Mouse (Mus musculus) kidney, embryonic 16.5 days (tissue): ENCODE measurements around the gene Gcnt4. TPM values are rescaled to one million over a fixed set of nuclear protein-coding genes. Genes with fewer than 3 reads are reported as not detected.
"Not testable (repeated sequence)": the region's sequence is repeated elsewhere in the genome, so short reads cannot be mapped to it uniquely, and the experiment has no call there.

Experiments
- ATAC-seq: fragments of 200-750 bp; cut with Nextera tagmentation; 2 replicates; pipeline ENCODE4 v1.8.0; 2017; ENCODE audit warnings: moderate TSS enrichment; ENCODE audit not compliant: low FRiP score, low TSS enrichment
- H3K27ac ChIP-seq: fragments of 300-500 bp; sonication (generic); 2 replicates; pipeline ENCODE4 v1.5.1; 2014; ENCODE audit warnings: low read length
- H3K27me3 ChIP-seq: fragments of 300-500 bp; sonication (generic); 2 replicates; pipeline ENCODE4 v1.6.1; 2014; ENCODE audit warnings: low read length, control low read depth, mixed read lengths; ENCODE audit not compliant: insufficient read depth
- H3K36me3 ChIP-seq: fragments of 300-500 bp; sonication (generic); 2 replicates; pipeline ENCODE4 v1.6.1; 2014; ENCODE audit warnings: low read length, control low read depth, mixed read lengths; ENCODE audit not compliant: insufficient read depth
- H3K4me1 ChIP-seq: fragments of 300-500 bp; sonication (generic); 2 replicates; pipeline ENCODE4 v1.6.1; 2014; ENCODE audit warnings: low read length, control low read depth, mixed read lengths; ENCODE audit not compliant: insufficient read depth
- H3K4me2 ChIP-seq: fragments of 300-500 bp; sonication (generic); replicated peaks from 2 replicates; pipeline ENCODE4 v1.6.1; 2014; ENCODE audit warnings: low read depth, low read length
- H3K4me3 ChIP-seq: fragments of 300-500 bp; sonication (generic); 2 replicates; pipeline ENCODE4 v1.5.1; 2014; ENCODE audit warnings: mild to moderate bottlenecking, low read length
- H3K9ac ChIP-seq: fragments of 300-500 bp; sonication (generic); replicated peaks from 2 replicates; pipeline ENCODE4 v1.6.1; 2014; ENCODE audit warnings: low read length
- H3K9me3 ChIP-seq: fragments of 300-500 bp; sonication (generic); 2 replicates; pipeline ENCODE4 v1.6.1; 2016; ENCODE audit warnings: low read length, control low read depth
- WGBS: fragments of 180-500 bp; shearing (Covaris S2); extraction: QIAGEN DNeasy Blood & Tissue Kit; methylation state at CpG from one replicate; pipeline ENCODE4 v1.1.7; 2014; 5-methylcytosine and 5-hydroxymethylcytosine counted together
- polyA plus RNA-seq: library from polyadenylated mRNA; unstranded; fragments of >200 nt; fragmentation: Nextera tagmentation; extraction: Ambion mirVana; gene quantifications from 2 replicates; pipeline ENCODE4 v1.2.1, GENCODE M21; 2015

Gene Gcnt4
- 1.7 and 1.8 TPM in 2 replicates for polyA plus RNA-seq

DNA sequence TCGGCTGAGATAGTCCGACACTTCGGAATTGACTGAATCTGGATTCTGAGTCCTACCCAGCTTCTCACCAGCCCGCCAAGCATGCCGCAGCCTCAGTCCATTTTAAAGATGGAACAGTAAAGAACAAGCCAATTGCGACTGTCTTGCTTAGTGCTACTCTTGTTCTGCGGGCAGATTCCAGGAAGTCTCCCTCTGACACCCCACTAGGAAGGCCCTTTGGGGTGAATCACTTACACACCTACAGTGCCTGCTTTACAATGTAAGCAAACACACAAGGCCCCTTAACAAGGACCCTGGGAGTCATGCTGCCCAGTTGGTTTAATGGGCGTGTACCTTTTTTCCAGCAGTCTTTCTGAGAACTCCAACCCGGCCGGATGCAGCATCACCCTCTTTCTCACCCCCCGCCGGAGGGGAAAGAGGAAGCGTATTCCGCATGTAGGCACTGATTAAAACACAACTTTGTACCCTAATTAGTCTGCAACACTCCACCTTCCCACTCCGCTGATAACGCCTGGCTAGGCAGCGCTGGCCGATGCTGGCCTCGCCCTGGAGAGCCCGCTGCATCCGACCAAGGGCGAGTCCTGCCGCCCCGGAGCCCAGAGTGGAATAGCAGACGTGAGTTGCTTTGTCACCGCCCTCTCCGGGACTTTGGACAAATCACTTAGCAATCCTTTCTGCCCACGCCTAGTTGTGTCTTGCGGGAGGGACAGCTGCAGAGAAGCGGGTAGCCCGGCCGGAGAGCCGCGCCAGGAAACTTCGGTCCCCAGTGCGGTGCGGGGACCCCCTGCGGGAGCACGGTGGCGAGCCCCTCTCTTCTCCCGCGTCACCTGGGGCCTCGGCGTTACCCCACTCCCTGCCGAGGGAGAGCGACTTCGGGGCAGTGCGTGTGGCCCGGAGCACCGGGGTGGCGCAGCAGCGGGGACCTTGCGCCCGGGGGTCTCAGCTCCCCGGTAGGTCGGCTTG is at the start of gene Gcnt4:
TSS of gene Gcnt4 (plus strand) at position 691 of the 963 bp plus-strand sequence.
- Histone ChIP-seq H3K4me3 (peak within 1 kb of the TSS; percentile 83), H3K4me2 (peak within 1 kb of the TSS; percentile 99), H3K27ac (no peak within 1 kb of the TSS), H3K4me1 (peaks cover 23% of the 10 kb centered on the region), H3K36me3 (no peaks in the 10 kb centered on the region), H3K9me3 (no peaks in the 10 kb centered on the region), H3K9ac (peak within 1 kb of the TSS; percentile 79), H3K27me3 (peaks cover 20% of the 10 kb centered on the region)
- ATAC-seq = peak; percentile 90
- WGBS = 10% methylated on average over 56 of the region's 56 CpGs

DNA sequence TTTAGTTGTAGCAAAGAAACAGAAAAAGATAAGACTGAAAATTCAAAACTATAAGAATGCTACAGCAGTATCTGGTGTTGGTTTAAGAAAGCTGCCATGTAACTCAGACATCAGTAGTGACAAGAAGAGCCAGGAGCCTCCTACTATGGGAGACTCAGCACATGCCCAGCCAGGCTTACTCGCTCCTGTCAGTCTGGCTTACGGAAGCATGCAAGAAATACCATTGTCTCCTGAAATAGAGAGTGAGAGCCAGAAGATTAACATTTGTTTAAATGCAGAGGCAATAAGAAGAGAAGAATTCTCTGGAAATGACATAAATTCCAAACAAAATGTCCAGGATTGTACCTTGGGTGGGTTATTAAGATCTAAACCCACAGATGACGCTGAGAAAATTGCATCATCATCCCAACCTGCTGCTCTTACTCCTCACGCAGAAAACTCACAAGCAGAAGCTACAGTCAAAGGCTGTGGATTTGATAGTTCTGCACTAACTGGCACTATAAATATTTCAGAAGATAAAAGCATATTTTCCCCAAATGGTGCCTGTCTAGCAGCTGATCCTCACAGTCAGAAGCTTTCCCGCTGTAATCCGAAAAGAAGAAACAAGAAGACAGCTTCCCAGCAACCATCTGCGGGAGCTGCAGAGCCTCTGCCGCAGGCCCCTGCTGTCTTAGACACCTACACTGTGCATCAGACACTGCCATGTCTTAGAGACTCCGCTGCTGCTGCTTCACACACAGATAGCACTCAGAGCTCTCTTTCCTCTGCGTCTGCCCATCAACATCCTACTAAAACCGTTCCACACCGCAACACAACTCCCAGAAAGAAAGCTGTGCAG is 46.0 kb upstream of the Gcnt4 start:
- Histone ChIP-seq H3K27ac (no peak overlapping the region), H3K4me3 (no peak overlapping the region), H3K4me2 (no peak overlapping the region), H3K9me3 (no peaks in the 10 kb centered on the region), H3K9ac (no peak overlapping the region), H3K4me1 (no peaks in the 10 kb centered on the region), H3K27me3 (no peaks in the 10 kb centered on the region), H3K36me3 (no peaks in the 10 kb centered on the region)
- no peak for ATAC-seq
- 83% methylated on average over 12 of the region's 12 CpGs for WGBS

GRCm38 (mm10) chr13:96884534-96884933 is 40.0 kb upstream of the Gcnt4 start:
- H3K9ac ChIP-seq = no peak overlapping the region
- H3K27ac ChIP-seq = no peak overlapping the region
- no peak for ATAC-seq
- no peaks in the 10 kb centered on the region for H3K4me1 ChIP-seq
- WGBS = 49% methylated on average over 1 of the region's 1 CpGs
- H3K4me2 ChIP-seq = no peak overlapping the region
- no peaks in the 10 kb centered on the region for H3K9me3 ChIP-seq
- no peaks in the 10 kb centered on the region for H3K27me3 ChIP-seq
- no peak overlapping the region for H3K4me3 ChIP-seq
- H3K36me3 ChIP-seq = no peaks in the 10 kb centered on the region

- WGBS = 30% methylated on average over 2 of the region's 2 CpGs
- H3K9ac ChIP-seq = no peak overlapping the region
- no peak overlapping the region for H3K4me2 ChIP-seq
- H3K27ac ChIP-seq = no peak overlapping the region
- ATAC-seq = no peak
- H3K27me3 ChIP-seq = no peaks in the 10 kb centered on the region
- H3K9me3 ChIP-seq = no peaks in the 10 kb centered on the region
- no peaks in the 10 kb centered on the region for H3K4me1 ChIP-seq
- H3K36me3 ChIP-seq = no peaks in the 10 kb centered on the region
- no peak overlapping the region for H3K4me3 ChIP-seq
Observed at GRCm38 (mm10) chr13:96889985-96890384, 34.5 kb upstream of the Gcnt4 start.

DNA sequence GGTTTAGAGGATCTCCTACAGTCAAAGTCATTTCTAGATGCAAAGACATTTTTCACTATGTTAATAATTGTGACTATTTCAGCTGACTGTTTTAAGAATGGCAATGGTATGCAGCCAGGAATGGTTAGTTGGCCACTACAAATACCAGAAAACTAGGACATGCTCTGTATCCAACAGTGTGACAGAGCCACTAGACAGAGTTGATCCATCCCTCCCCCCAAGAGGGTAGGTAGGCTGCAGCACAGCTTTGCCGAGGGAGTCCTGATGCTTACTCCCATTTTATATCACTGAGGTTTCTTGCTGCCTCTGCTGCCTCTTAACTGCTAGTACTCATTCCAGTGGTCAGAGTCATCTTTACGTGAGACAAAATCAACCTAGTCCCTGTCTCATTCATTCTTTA is 29.3 kb upstream of the Gcnt4 start:
- Histone ChIP-seq H3K27ac (no peak overlapping the region), H3K9ac (no peak overlapping the region), H3K27me3 (no peaks in the 10 kb centered on the region), H3K4me2 (no peak overlapping the region), H3K9me3 (no peaks in the 10 kb centered on the region), H3K36me3 (no peaks in the 10 kb centered on the region), H3K4me3 (no peak overlapping the region), H3K4me1 (no peaks in the 10 kb centered on the region)
- WGBS = 75% methylated on average over 2 of the region's 2 CpGs
- ATAC-seq = no peak

GRCm38 (mm10) chr13:96906717-96907116 is 17.8 kb upstream of the Gcnt4 start:
- no peak overlapping the region for H3K9ac ChIP-seq
- H3K36me3 ChIP-seq = no peaks in the 10 kb centered on the region
- no peak overlapping the region for H3K4me2 ChIP-seq
- no peak overlapping the region for H3K27ac ChIP-seq
- no peaks in the 10 kb centered on the region for H3K9me3 ChIP-seq
- H3K27me3 ChIP-seq = no peaks in the 10 kb centered on the region
- WGBS = 60% methylated on average over 3 of the region's 3 CpGs
- no peak for ATAC-seq
- H3K4me1 ChIP-seq = no peaks in the 10 kb centered on the region
- H3K4me3 ChIP-seq = no peak overlapping the region

DNA sequence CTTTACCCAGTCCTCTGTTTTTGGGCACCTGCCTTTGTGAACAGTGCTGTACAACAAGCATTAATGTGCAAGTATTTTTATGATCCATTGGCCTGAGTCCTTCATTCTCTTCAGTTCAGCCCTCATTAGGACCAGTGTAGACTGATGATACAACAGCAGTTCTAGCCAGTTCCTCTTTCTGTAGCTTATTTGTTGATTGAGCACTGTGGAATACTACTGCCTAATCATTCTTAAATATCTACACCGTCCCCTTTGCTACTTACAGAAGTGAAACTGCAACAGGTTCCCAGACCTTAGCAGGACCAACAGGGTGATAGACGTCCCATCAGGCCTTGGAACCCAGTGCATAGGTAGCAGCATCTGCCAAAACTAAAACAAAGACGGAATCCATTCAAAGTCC is 13.3 kb upstream of the Gcnt4 start:
- no peak for ATAC-seq
- Histone ChIP-seq H3K36me3 (no peaks in the 10 kb centered on the region), H3K27ac (no peak overlapping the region), H3K4me2 (no peak overlapping the region), H3K4me3 (no peak overlapping the region), H3K27me3 (no peaks in the 10 kb centered on the region), H3K9me3 (no peaks in the 10 kb centered on the region), H3K4me1 (no peaks in the 10 kb centered on the region), H3K9ac (no peak overlapping the region)
- WGBS = 88% methylated on average over 3 of the region's 3 CpGs

GRCm38 (mm10) chr13:96923134-96923533 is 1.4 kb upstream of the Gcnt4 start:
- Histone ChIP-seq H3K4me1 (peaks cover 14% of the 10 kb centered on the region), H3K27me3 (peaks cover 20% of the 10 kb centered on the region)
- not testable (repeated sequence) for H3K9me3 ChIP-seq, H3K4me2 ChIP-seq, H3K27ac ChIP-seq, ATAC-seq, H3K4me3 ChIP-seq, H3K36me3 ChIP-seq, H3K9ac ChIP-seq
- WGBS = 93% methylated on average over 4 of the region's 4 CpGs

DNA sequence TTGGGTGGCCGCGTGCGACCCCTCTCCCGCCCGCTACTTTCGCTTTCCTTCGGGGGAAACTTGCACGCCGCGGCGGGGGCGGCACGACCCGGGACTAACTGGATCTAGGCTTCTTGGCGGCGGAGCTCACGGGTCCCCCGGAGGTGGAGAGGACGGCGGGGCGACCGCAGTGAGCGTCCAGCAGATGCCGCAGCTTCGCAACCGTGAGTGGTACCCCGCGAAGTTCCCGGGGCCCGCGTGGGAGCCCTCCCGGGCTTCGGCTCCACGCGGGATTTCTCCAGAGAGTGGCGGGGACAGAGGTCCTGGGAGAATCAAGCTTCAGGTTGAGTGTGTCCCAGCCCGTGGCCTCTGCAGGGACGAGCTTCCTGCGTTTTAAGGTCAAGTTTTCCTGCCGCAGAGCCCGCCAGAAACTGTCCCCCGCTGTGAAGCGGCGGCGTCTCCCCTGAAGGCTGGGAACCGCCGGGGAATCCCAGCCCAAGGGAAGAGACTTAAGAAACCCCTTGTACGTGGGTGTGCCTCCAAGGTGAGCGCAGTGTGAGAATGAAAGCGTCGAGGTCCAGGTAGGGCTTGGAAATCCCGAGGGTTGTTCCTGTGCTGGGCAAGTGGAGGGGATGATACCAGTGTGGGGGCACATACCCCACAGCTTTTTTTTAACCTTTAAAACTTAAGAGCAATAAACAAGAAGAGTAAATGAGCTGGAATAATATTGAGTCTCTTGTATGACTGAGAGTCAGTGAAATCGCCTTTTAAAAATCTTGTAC is 676 bp downstream of the Gcnt4 start:
- Histone ChIP-seq H3K27ac (no peak overlapping the region), H3K4me2 (peak overlapping the region; percentile 99), H3K36me3 (no peaks in the 10 kb centered on the region), H3K9ac (peak overlapping the region; percentile 79), H3K4me3 (peak overlapping the region; percentile 83), H3K27me3 (peaks cover 20% of the 10 kb centered on the region), H3K9me3 (no peaks in the 10 kb centered on the region), H3K4me1 (peaks cover 23% of the 10 kb centered on the region)
- ATAC-seq = peak; percentile 44
- WGBS = under 1% methylated on average over 53 of the region's 53 CpGs
